Mouse (Mus musculus): Measurements from ENCODE around the gene Fgfr2.

Fgfr2 gene

GRCm38 (mm10) chr7:131036396-131036795, 2086.8 kb downstream of the Fgfr2 start:
- DNase-seq = no peak

GRCm38 (mm10) chr7:131031755-131032154, 2091.4 kb downstream of the Fgfr2 start, which contains the start of gene Dmbt1:
TSS of gene Dmbt1 (plus strand) at chr7:131032053.
- no peak for DNase-seq

GRCm38 (mm10) chr7:131027557-131027956, 2095.6 kb downstream of the Fgfr2 start:
- DNase-seq = no peak

- no peak for DNase-seq
Measured at GRCm38 (mm10) chr7:131024807-131025206, 2098.3 kb downstream of the Fgfr2 start.

- no peak for DNase-seq
Measured at GRCm38 (mm10) chr7:131019181-131019580, 2104.0 kb downstream of the Fgfr2 start.

- no peak for DNase-seq
Measured at GRCm38 (mm10) chr7:131011901-131012300, 2111.2 kb downstream of the Fgfr2 start.

- DNase-seq = no peak
Measured at GRCm38 (mm10) chr7:131009178-131009577, 2114.0 kb downstream of the Fgfr2 start.

- DNase-seq = no peak
Measured at GRCm38 (mm10) chr7:131007221-131007620, 2115.9 kb downstream of the Fgfr2 start.

- no peak for DNase-seq
Measured at GRCm38 (mm10) chr7:131004071-131004470, 2119.1 kb downstream of the Fgfr2 start.

GRCm38 (mm10) chr7:131001976-131002726, 2121.0 kb downstream of the Fgfr2 start:
- DNase-seq = no peak

- DNase-seq = no peak
Measured at GRCm38 (mm10) chr7:130993907-130994306, 2129.2 kb downstream of the Fgfr2 start.

- no peak for DNase-seq
Measured at GRCm38 (mm10) chr7:130991174-130991789, 2131.9 kb downstream of the Fgfr2 start.

- no peak for DNase-seq
Measured at GRCm38 (mm10) chr7:130989371-130989770, 2133.8 kb downstream of the Fgfr2 start.

- no peak for DNase-seq
Measured at GRCm38 (mm10) chr7:130988146-130988545, 2135.0 kb downstream of the Fgfr2 start.

- DNase-seq = no peak
Measured at GRCm38 (mm10) chr7:130985716-130986115, 2137.4 kb downstream of the Fgfr2 start.

- DNase-seq = no peak
Measured at GRCm38 (mm10) chr7:130985193-130985592, 2138.0 kb downstream of the Fgfr2 start.

GRCm38 (mm10) chr7:130984294-130984693, 2138.9 kb downstream of the Fgfr2 start:
- DNase-seq = no peak

GRCm38 (mm10) chr7:130982881-130983280, 2140.3 kb downstream of the Fgfr2 start:
- no peak for DNase-seq

- no peak for DNase-seq
Measured at GRCm38 (mm10) chr7:130982371-130982770, 2140.8 kb downstream of the Fgfr2 start.

GRCm38 (mm10) chr7:130980130-130980529, 2143.0 kb downstream of the Fgfr2 start:
- DNase-seq = no peak

- no peak for DNase-seq
Measured at GRCm38 (mm10) chr7:130978545-130978944, 2144.6 kb downstream of the Fgfr2 start.

GRCm38 (mm10) chr7:130977794-130978521, 2145.2 kb downstream of the Fgfr2 start:
- peak; percentile 90 for DNase-seq

GRCm38 (mm10) chr7:130976305-130976935, 2146.7 kb downstream of the Fgfr2 start:
- no peak for DNase-seq

Data from kidney, adult 18-20 months (tissue).